Mouse (Mus musculus): ENCODE results near the gene Anks1.
"Not testable (repeated sequence)": the region's sequence is repeated elsewhere in the genome, so short reads cannot be mapped to it uniquely, and the experiment has no call there.

The Anks1 gene

GRCm38 (mm10) chr17:27965292-27965691 lies 56.2 kb downstream of the Anks1 start:
- no peak for DNase-seq (ENCODE audit: low read depth, low spot score)

- no peak for DNase-seq (ENCODE audit: low read depth, low spot score)
These were observed 57.0 kb downstream of the Anks1 start for GRCm38 (mm10) chr17:27966056-27966455.

GRCm38 (mm10) chr17:27966508-27967021 lies 57.5 kb downstream of the Anks1 start:
- no peak for DNase-seq (ENCODE audit: low read depth, low spot score)

- no peak for DNase-seq (ENCODE audit: low read depth, low spot score)
These were observed 58.4 kb downstream of the Anks1 start for GRCm38 (mm10) chr17:27967529-27967928.

- DNase-seq (ENCODE audit: low read depth, low spot score), result no peak
These were observed 59.1 kb downstream of the Anks1 start for GRCm38 (mm10) chr17:27968033-27968750.

- no peak for DNase-seq (ENCODE audit: low read depth, low spot score)
These were observed 59.8 kb downstream of the Anks1 start for GRCm38 (mm10) chr17:27968903-27969302.

DNA sequence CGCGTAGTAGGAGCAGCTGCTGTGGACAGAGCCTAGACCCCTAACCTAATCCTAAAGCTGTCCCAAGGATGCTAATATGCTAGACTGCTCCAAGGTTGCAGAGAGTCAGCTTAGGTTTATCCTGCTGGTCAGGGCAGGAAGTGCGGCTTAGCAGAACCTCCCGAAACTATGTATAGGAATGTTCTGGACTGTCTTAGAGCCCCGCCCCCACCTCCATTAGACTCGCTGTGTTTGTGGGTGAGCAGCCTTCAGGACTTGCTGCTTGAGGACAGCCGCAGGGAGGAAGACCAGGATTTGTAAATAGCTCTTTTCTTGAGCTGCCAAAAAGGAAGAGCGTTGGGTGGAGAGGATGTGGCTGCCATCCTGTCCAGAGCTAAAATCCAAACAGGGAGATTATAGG lies 60.3 kb downstream of the Anks1 start:
- peak; percentile 67 for DNase-seq (ENCODE audit: low read depth, low spot score)

- no peak for DNase-seq (ENCODE audit: low read depth, low spot score)
These were observed 60.8 kb downstream of the Anks1 start for GRCm38 (mm10) chr17:27969896-27970295.

- no peak for DNase-seq (ENCODE audit: low read depth, low spot score)
These were observed 61.2 kb downstream of the Anks1 start for GRCm38 (mm10) chr17:27970305-27970704.

DNA sequence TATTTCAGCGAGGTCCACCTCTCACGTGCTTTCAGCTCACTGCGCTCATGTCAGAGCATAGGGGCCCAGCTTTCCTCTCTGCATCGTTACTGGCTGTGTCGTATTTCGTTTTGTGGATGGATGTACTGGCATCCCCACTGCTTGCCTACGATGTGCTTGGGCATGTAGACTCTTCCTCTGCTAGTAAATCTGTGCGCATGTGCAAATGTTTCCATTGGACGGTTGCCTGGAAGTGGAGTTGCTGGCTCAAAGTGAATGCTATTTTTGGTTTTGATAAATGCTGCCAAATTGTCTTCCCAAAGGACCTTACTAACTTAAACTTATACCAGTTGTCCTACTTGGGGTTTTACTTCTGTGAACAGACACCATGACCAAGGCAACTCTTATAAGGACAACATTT lies 62.4 kb downstream of the Anks1 start:
- DNase-seq (ENCODE audit: low read depth, low spot score), result peak; percentile 86

GRCm38 (mm10) chr17:27973337-27973736 lies 64.2 kb downstream of the Anks1 start:
- no peak for DNase-seq (ENCODE audit: low read depth, low spot score)

DNA sequence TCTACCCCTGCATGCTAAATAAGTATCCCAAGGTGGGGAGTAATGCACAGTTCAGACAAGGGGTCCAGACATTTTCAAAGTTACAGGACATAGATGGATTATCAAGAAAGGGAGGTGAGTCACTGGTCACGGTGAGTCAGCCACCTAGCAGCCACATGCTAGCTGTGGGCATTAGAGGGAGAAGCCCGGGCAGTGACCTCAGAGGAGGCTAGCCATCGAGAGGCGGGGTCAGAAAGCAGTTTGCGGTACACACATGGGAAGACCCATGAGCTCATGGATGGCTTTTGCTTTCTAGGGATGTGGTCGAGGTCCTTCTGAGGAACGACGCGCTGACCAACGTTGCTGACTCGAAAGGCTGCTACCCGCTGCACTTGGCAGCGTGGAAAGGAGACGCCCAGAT lies 67.2 kb downstream of the Anks1 start:
- peak; percentile 95 for DNase-seq (ENCODE audit: low read depth, low spot score)

- DNase-seq (ENCODE audit: low read depth, low spot score), result peak; percentile 60
These were observed 68.0 kb downstream of the Anks1 start for GRCm38 (mm10) chr17:27977008-27977636.

GRCm38 (mm10) chr17:27980391-27980955 lies 71.4 kb downstream of the Anks1 start:
- no peak for DNase-seq (ENCODE audit: low read depth, low spot score)

GRCm38 (mm10) chr17:27981451-27982069 lies 72.5 kb downstream of the Anks1 start:
- DNase-seq (ENCODE audit: low read depth, low spot score), result peak; percentile 12

DNA sequence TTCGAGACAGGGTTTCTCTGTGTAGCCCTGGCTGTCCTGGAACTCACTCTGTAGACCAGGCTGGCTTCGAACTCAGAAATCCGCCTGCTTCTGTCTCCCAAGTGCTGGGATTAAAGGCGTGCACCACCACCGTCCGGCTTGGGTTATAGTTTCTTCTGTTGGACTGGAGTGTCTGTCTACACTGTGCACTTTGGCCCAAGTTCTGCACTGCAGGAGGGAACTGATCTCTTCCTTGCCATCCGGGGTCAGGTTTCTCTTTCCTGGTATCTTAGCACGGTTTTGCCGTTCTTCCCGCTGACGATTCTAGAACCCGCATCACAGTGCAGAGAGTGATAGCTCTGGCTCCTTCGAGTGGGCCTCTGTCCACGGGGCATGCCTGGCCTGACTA lies 73.0 kb downstream of the Anks1 start:
- not testable (repeated sequence) for DNase-seq (ENCODE audit: low read depth, low spot score)

GRCm38 (mm10) chr17:27982712-27983266 lies 73.7 kb downstream of the Anks1 start:
- DNase-seq (ENCODE audit: low read depth, low spot score), result peak; percentile 59

- DNase-seq (ENCODE audit: low read depth, low spot score), result no peak
These were observed 75.3 kb downstream of the Anks1 start for GRCm38 (mm10) chr17:27984421-27984820.

DNA sequence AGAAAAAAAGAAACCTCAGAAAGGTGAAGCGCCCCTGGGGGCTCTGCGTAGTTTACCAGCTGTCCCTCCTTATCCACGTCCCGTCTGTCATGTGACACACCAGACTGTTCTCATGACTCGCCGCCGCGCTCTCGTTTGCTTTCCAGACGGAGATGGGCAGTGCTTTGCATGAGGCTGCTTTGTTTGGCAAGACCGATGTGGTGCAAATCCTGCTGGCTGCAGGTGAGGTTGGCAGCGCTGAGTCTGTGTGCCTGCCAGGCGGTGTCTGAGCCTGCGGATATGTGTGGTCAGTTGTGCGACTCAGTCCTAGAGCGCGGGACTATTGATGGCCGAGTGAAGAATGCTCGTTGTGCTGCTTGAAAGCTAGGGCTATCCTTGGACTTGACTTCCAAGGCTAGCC lies 77.0 kb downstream of the Anks1 start:
- no peak for DNase-seq (ENCODE audit: low read depth, low spot score)

DNA sequence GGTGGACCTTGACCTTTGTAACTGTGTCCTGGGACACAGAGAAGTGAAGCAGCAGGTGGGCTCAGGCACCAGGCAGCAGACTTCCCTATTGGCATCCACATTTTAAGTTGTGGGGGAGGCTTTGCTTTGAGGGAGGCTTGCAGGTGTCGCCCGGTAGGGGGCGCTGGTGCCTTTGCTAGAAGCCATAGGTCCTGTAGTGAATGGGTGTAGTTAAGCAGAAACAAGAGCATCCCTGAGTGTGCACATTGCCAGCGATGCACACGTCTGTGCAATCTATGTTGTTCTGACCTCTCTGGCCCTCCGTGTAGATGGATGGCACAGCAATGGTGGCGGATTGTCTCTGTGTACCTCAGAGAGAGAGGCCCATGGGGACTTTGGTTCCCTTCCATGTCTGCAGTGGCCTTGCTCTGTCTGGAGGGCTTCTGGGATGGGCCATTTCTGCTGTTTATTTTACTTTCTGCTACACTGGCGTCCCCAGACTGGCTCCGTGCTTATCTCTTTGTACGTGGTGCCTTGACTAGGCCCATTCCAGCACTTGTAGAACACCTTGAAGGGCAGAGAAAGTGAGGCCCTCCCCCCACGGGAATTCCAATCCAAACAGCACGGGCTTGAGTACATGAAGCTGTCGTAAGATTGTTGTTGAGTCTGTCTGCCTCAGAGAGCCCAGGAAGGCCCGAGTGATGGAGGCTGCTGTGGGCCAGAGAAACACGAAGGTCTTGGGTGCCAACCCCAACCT lies 80.9 kb downstream of the Anks1 start:
- peak; percentile 82 for DNase-seq (ENCODE audit: low read depth, low spot score)

Measured in 3T3-L1 (cell line).